Mouse (Mus musculus) ovary, adult 18-20 months (tissue): ENCODE data around the gene Pard3b.

Source experiments
- DNase-seq: peaks from one replicate; pipeline ENCODE4 v3.0.0; 2022; ENCODE audit warnings: low spot score, mixed read lengths

Gene Pard3b

DNA sequence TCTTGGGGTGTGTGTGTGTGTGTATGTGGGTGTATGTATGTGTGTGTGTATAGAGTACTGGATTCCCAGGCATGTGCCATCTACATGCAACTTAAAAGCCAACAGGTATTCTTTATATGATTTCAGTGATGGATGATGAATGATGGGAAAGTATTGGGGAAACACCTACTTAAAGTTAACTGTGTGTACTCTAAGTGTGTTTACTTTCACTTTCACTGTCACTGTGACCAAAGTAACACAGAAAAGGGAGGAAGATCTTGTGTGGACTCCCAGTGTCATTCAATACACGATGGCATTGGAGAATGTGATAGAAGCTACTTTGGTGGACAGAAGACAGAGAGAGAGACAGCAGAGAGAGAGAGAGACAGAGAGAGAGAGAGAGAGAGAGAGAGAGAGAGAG is 613.8 kb downstream of the Pard3b start:
- DNase-seq = no peak

DNA sequence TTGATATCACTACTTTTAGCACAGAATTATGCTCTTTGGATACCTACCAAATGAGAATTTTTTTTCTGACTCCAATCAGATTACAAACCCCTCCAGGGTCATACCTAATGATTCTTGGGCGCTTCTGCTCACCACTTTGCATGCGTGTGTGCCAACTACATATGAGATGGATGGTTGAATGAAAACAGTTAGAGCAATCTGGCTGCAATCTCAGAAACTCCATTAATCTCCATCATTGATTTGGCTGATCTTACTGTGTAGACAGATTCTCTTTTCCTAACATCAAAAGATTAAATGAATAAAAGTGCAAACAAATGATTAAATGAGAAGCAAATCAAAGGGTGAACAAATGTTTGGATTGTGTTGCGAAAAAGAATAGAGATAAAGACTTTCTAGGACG is 615.7 kb downstream of the Pard3b start:
- DNase-seq = no peak

DNA sequence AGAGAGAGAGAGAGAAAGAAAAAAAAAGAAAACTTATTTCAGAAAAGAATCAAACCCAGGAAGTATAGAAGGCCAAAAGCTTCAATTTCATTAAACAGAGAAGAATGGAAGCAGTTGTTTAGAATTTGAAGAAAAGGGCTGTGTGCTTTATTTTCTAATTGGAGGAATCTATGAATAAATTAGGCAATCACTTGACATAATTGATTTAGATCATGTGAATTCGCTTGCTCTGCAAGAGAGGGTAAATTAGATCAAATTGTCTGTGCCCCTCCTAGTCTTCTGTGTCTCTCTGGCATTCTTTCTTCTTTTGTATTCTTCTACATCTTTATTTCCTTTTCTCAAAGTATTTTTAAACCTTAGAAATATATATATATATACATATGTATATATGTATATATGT is 616.3 kb downstream of the Pard3b start:
- DNase-seq = no peak

DNA sequence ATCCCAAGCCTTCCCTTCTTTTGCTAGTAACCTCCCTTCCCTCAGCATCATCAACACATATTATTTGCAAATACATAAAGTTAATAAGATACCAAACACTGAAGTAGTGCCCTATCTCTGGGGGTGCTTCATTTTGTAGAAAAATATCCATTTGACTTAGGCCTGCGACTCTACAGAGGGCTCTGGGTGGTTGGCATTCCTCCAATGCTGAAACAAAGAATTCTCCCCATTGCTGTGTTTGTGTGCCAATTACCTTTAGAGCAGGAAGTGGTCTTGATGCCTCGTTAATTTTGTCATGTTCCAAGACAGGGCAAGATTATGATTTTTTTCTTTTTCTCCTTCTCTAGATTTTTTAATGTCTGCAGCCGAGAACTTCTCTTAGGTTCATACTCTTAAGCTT is 637.8 kb downstream of the Pard3b start:
- DNase-seq = no peak

DNA sequence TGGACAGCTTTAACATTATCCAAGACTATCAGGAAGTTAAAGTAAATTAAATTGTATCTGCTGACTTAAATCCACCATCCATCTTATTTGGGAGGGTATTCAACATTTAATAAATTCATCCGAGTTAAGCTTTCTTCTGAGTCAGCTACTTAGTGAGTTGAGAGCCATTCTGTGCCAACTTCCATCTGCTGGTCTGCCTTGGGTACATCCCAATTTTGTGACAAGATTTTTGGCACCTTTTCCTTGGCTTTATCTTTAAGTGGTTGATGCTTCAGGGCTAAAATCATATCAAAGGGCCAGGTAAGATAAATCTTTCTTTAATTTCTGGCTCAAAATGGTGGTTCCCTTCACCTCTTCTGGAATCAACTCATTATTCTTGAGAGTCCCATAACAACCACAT is 640.0 kb downstream of the Pard3b start:
- no peak for DNase-seq

DNA sequence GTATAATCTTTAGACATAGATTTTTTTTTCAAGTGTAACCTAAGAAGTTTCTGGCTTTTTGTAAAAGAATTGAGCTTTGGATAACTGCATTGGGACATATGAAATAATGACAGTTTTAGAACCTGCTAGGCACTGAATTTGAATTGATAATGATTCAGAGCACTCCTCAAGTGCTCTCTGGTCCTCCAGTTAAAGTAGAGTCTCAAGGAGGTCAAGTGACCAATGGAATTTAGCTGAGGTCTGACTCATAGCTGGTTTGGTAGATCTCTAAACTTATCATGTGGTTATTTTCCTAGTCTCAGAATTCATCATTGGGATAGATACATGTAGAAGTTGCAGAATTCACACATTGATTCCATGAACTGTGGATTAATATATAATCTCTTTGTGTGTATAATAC is 642.0 kb downstream of the Pard3b start:
- no peak for DNase-seq

DNA sequence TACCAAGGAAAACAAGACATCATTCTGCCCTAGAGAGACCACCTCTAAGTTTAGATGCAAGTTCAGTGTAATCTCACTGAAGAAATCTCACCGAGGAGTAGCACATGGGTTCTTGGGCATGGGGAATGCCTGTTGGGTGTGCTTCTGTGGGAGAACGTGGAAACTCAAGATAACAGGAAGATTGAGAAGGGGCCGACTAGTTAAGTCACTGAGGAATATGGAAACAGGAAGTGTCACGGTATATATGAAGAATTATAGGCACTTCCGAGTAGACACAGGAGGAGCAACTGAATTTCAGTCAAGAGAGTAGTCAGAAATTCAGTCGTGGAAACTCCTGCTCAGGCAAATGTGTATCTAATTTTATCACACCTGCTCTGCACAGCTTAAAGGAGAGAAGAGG is 644.2 kb downstream of the Pard3b start:
- no peak for DNase-seq

DNA sequence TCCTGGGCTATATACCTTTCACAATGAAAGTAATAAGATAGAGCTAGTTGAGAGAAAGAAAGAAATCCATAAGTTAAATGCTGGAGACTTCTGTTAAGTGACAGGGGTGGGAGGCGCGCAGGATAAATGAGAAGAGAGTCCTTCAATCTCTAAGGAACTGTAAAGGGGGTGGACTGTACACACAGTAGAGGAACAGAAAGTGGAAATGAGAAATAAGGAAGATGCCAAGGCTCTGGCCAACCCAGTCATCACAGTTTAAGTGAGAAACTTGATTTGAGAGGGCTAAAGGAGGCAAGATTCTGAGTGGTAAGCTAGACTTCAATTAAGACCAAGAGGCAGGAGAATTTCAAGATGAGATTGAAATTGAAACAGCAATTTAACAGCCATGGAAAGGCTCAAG is 645.0 kb downstream of the Pard3b start:
- DNase-seq = no peak

DNA sequence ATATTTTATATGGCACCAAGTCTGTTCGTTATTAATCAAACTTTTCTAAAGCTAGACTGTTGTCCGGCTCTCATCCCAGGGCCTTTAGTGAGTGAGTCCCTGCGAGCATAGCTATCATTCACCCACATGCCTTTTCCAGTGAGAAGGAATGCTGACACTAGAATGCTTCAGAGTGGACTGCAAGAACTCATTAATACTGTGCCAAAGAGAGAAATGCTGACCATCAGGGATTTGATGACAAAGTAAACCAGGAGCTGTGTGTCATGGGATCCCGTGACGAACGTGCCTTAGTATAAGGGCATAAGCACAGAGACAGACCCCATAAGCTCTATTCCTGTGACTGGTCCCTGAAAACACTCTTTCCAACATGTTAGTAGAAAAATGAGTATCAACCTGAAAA is 670.8 kb downstream of the Pard3b start:
- no peak for DNase-seq

DNA sequence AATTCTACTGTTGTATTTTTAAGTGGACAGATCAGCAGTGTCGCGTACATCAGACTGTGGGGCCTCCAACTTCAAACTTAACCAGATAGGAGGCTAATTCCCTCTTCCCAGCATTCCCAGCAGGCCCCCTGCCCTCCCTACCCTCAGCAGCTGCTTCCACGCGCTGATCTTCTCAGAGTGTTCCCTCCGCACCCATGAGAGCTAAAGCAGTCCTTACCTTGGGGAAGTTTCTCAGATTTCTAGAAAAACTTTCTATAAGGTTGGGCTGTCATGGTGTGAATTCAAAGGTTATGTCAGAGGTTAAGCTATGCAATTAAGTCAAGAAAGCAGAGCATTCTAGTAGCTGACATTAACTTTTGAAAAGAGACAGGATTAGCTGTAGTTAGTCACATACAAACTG is 686.6 kb downstream of the Pard3b start:
- no peak for DNase-seq

DNA sequence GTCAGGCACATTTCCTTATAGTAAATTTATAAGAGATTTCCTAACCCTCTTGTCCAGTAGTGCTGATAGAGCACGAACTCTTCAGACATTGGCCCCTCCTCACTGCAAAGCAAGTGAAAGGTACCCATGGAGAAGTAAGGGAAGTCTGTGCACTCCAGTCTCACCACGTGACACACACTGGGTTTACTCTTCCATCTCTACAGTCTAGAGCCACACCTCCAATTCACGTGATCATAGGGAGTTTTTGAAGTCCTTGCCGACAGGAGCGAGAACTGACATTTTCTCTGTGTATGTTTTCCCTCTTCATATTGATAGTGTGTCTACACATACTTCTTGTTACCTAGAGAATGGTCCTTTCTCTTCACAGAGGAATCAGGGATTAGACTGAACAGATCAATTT is 689.1 kb downstream of the Pard3b start:
- no peak for DNase-seq

DNA sequence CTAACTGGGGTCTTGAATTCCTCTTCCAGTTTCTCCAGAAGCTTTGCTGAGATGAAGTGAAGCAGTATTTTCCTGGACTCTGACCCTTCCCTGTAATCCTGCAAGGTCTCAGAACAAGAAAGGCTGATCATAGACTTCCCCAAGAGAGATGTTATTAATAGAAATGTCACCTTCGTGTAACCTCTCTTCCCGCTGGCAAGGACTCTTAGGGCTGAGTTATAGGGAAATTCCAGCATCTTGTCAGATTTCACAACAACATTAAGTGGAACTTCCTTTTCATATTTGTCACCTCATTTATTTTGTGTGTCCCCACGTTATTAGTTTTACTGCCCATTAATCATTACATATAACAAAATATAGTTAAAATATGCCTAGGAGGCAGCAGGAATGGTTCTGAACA is 690.2 kb downstream of the Pard3b start:
- DNase-seq = no peak

DNA sequence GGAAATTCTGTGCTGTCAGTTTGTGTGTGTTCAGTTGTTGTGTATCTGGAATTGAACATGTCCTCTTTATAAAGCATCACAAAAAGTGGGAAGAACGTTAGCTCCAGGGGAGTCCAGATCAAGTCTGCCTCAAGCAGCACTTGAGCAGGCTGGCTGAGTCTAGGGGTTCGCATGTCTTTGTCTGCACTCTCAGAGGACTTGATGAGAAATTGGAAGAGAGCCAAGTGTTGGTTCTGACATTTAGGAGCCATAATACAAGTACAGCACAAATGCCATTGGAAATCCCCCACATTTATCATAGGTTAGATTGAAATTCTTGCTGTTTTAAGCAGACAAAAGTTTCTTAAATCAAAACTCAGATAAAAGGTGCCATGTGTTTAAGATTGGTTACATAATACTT is 694.4 kb downstream of the Pard3b start:
- no peak for DNase-seq

DNA sequence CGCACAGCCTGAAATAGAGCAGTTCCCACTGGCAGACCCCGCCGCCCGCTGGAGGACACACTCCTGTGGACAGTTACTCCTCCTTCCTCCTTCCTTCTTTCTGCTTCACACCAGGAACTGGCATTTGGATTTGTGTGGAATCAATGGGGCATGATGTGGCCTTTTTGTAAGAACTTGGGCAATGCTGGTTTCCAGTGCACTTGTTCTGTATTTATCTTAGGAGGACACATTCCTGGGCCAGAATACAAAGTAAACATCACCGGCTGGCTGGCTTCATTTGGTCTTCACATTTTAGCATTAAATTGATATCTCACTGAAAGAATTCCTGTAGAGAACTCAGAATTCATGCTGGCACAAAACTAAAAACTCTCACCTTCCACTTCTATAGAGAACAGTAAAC is 695.6 kb downstream of the Pard3b start:
- peak; percentile 2 for DNase-seq

DNA sequence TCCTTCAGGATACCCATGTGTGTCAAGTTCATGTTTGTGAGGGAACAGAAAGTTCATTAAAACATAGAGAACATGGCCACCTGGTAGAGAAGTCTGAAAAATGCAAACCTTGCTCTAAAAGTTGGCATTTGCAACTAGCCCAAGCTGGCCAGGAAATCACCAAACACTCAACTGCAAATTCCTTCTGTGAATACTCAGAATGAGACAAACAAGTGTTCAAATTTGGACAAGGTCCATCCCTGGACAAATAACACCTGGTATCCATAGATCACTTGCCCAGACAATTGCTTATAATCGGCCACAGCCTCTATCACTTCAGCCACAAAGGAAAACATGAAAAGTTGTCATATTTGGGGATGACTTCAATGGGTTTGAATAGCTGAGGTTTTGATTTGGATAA is 701.6 kb downstream of the Pard3b start:
- no peak for DNase-seq

DNA sequence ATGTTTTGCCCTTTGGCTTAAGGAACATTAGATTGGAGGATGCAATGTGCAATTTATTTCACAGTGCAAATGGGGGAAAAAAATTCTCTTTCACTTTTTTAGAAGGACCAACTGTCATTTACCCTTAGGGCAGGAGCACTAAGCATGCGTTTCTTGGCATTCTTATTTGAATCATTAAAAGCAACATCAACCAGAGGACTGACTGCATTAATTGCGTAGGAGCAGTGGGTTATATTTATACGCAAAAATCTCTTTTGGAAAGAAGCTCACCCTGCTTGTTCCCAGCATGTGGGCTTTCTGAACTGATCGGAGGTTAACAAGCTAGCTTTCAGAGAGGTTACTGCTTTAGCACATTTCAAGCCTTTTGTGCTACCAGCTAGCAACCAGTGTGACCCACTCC is 705.7 kb downstream of the Pard3b start:
- DNase-seq = no peak

DNA sequence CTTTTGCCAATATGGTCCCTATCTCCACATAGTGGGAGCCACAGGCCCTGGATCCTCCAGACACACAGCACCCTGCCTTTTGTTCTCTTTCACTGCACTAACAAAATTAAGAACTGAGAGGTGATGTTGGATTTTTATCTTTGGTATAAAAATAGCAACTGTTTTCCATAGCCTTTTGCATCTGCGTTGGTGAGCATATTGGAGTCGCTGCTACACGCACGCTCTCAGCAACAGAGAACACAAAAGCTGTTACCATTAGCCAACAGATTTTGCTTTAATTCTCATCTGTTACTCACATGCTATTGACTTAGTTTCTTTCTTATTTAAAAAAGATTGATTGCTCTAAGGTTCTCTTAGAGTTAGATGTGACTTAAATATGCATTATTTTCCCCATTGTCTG is 709.7 kb downstream of the Pard3b start:
- no peak for DNase-seq

DNA sequence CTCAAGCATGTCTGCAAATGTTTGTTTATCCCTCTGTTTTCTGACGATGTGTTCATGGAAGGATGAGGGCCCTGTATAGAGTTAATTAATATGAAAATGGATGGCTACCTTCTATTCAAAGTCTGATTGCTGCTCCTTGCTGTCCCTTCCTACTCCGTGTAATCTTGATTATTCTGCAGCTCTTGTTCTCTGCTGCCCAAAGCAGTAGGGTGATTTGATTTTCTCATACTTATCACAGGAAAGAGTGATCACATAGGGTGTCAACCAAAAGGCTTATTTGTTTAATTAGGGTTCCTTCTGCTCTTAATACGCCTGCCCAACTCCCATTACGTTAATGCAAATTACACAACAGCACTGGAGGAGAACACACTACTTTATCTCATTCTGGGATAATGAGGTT is 716.9 kb downstream of the Pard3b start:
- no peak for DNase-seq

DNA sequence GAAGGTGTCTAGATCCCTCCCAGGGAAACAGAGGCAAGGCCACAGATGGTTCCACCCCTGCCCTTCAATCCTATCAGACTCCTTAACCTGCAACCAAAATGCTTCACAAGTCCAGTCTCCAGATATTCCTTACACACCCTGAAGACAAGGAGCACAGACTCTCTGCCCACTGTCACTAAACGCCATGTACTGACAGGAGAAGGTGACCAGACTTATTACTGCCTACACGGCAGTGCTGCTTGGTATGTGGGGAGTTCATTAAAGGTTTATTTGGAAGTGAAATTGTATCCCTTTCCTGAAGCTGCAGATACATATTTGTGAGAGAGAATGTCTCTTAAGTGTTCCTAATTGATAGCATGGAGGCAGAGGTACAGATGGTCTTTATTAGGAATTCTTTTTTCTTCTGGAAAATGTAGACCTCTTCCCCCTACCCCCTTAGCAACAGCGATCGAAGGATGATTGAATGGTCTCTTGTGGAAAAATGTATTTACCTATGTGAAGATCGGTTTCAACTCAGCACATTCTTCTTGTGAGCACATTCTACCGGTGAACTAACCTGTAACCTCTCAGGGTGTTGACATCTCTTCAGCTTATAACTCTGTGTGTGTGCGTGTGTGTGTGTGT is 735.9 kb downstream of the Pard3b start:
- no peak for DNase-seq

DNA sequence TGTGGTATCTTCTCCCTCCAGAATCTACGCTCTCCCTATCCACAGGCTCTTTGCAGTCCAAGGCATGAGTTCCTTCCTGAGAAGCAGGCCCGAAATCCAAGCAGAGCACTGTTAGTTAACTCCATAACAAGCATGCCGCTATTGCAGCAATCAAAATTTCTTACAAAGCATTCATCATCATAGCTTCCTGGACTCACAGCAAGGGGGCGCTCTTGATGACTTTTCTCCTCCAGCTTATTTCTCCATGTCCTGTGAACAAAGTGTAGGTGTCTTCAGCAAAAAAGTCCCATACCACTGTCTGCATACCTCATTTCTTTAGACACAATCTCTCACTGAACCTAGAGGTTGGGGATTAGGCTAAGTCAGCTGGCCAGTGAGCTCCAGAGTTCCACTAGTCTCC is 739.7 kb downstream of the Pard3b start:
- no peak for DNase-seq

DNA sequence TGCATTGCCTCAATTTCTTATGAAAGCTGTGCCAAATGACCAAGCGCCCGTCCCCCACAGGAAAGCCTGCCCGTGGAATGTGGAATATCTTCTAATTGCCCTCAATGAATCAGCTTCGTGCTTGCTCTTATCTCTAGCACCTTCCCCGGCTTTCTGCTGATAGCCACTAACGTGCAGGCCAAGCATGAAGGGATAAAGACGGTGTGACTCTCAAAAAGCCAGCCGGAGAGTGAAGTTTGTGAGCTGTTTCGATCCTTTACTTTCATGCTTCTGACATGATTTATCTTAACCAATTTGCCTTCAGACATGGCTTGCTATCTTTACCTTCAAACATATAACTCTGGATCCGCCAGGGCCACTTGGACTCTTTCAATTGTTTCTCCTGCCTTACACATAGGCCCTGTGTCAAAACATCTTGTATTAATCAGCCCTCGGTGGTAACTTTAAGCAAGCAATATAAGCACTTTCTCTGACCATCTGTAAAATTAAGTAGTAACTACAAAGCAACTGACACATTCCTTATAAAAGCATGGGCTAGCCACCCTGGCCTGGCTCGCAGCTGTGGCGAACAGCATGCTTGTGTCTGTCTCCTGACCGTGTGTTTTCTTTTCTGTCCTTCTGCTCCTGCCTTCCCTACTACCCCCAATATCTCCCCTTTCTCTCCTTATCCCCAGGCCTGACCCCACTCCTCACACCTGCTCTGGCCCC is 744.3 kb downstream of the Pard3b start:
- DNase-seq = peak; percentile 9

DNA sequence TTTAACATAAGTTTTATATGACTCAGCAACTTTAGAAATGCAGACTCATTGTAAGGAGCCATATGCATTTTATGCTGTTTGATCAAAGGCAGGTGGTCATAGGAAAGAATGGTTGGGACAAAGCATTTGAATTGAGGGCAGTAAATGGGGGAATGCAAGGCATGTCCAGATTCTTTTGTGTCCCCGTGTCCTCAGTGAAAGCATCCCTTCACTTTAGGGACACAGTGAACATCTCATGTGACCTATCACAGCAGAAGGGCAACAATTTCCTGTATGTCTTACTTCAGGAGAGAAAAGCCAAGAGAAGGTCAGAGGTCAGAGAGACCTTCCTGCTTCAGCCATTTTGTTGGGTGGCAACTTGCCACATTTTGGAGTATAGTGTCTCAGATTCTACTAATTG is 745.6 kb downstream of the Pard3b start:
- no peak for DNase-seq

DNA sequence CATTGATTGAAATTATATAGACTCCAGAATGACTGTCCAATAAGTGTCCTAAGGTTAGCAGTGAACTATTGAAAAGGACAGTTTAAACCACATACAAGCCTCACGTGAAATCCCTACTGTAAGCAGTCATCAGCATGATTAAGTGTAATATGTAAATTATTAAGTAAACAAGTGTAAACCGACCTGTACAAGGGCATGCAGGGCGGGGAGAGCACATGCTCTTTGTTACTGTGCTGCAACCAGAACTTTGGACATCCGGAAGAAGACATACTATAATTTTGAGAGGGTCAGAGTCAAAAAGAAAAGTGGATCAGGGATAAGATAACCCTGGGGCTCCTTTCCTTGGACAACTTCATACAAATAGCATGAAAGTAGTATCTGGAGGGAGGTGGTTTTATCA is 749.4 kb downstream of the Pard3b start:
- DNase-seq = no peak

DNA sequence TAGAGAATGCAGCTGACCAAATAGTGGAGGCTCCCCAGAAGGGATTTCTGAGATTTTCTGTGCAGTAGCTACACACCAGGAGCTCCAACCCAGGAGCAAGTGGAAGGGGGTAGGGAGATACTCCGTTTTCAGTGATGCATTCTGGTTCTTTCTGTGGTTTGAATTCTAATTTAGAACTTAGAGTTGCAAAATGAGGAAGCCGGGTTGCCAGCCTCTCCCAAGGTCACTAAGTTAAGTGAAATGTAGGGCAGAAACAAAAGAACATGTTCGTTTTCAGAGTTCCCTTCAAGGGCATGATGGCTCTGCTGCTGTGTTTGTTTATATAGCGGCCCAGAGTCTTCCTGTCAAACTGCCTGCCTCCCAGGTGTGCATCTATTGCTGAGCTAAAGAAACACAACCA is 754.2 kb downstream of the Pard3b start:
- no peak for DNase-seq
